Mouse (Mus musculus): ENCODE results near the gene Olfr1392.

GRCm38 (mm10) chr11:49245176-49245575 is 39.9 kb upstream of the Olfr1392 start:
- no peak for TF ChIP-seq GATA1 (IDR thresholded peaks at IDR 0.05; ENCODE audit: low read length)
- no peak for TF ChIP-seq TAL1 (IDR thresholded peaks at IDR 0.05; ENCODE audit: low read length)

Data from erythroblast, embryonic 14.5 days (primary cell).